Mouse (Mus musculus) liver, embryonic 11.5 days (tissue): Measurements from ENCODE around the gene Abr. TPM values are rescaled to one million over a fixed set of nuclear protein-coding genes. Genes with fewer than 3 reads are reported as not detected.

ENCODE experiments used
- ATAC-seq: fragments of 200-750 bp; cut with Nextera tagmentation; replicated peaks from 2 replicates; pipeline ENCODE4 v1.8.0; 2017; ENCODE audit warnings: moderate number of reproducible peaks, mild to moderate bottlenecking, moderate TSS enrichment, moderate library complexity; ENCODE audit not compliant: low FRiP score
- DNase-seq: peaks from one replicate; pipeline ENCODE4 v3.0.0-alpha.2; 2017; ENCODE audit warnings: low spot score
- H3K27ac ChIP-seq: fragments of 300-500 bp; sonication (generic); 2 replicates; pipeline ENCODE4 v1.5.1; 2014; ENCODE audit warnings: mild to moderate bottlenecking, low read depth, low read length, control low read depth
- H3K27me3 ChIP-seq: fragments of 300-500 bp; sonication (generic); replicated peaks from 2 replicates; pipeline ENCODE4 v1.6.1; 2014; ENCODE audit warnings: low read length, mixed read lengths; ENCODE audit not compliant: control insufficient read depth, insufficient read depth
- H3K36me3 ChIP-seq: fragments of 300-500 bp; sonication (generic); 2 replicates; pipeline ENCODE4 v1.6.1; 2014; ENCODE audit warnings: mild to moderate bottlenecking, low read length, moderate library complexity, mixed read lengths; ENCODE audit not compliant: control insufficient read depth, insufficient read depth
- H3K4me1 ChIP-seq: fragments of 300-500 bp; sonication (generic); replicated peaks from 2 replicates; pipeline ENCODE4 v1.6.1; 2014; ENCODE audit warnings: low read length, mixed read lengths; ENCODE audit not compliant: control insufficient read depth, insufficient read depth
- H3K4me2 ChIP-seq: fragments of 300-500 bp; sonication (generic); 2 replicates; pipeline ENCODE4 v1.6.1; 2014; ENCODE audit warnings: mild to moderate bottlenecking, control low read depth, moderate library complexity
- H3K4me3 ChIP-seq: fragments of 300-500 bp; sonication (generic); 2 replicates; pipeline ENCODE4 v1.5.1; 2014; ENCODE audit warnings: low read depth, low read length, control low read depth
- H3K9ac ChIP-seq: fragments of 300-500 bp; sonication (generic); 2 replicates; pipeline ENCODE4 v1.6.1; 2014; ENCODE audit warnings: low read depth, low read length, control low read depth
- H3K9me3 ChIP-seq: fragments of 300-500 bp; sonication (generic); 2 replicates; pipeline ENCODE4 v1.6.1; 2016; ENCODE audit warnings: low read length, inconsistent platforms, mixed read lengths; ENCODE audit not compliant: control insufficient read depth
- WGBS: fragments of 180-500 bp; shearing (Covaris S2); extraction: QIAGEN DNeasy Blood & Tissue Kit; methylation state at CpG from one replicate; pipeline ENCODE4 v1.1.7; 2014; 5-methylcytosine and 5-hydroxymethylcytosine counted together
- polyA plus RNA-seq: library from polyadenylated mRNA; unstranded; fragments of >200 nt; fragmentation: Nextera tagmentation; extraction: Ambion mirVana; gene quantifications from 2 replicates; pipeline ENCODE4 v1.2.1, GENCODE M21; 2014

Gene Abr
- polyA plus RNA-seq, 1 experiment from 2014 or later, result 11.6 TPM

GRCm38 (mm10) chr11:76499564-76499963 is 122.5 kb downstream of the Abr start:
- Histone ChIP-seq H3K4me1 (peaks cover 4% of the 10 kb centered on the region), H3K36me3 (no peaks in the 10 kb centered on the region), H3K9me3 (no peaks in the 10 kb centered on the region), H3K4me3 (no peak overlapping the region), H3K9ac (no peak overlapping the region), H3K27ac (no peak overlapping the region), H3K27me3 (peaks cover 6% of the 10 kb centered on the region), H3K4me2 (no peak overlapping the region)
- no peak for ATAC-seq
- no peak for DNase-seq
- 86% methylated on average over 7 of the region's 7 CpGs for WGBS

GRCm38 (mm10) chr11:76497769-76498152 is 124.4 kb downstream of the Abr start:
- H3K4me1 ChIP-seq, result peaks cover 11% of the 10 kb centered on the region
- 80% methylated on average over 4 of the region's 4 CpGs for WGBS
- no peaks in the 10 kb centered on the region for H3K9me3 ChIP-seq
- no peak overlapping the region for H3K9ac ChIP-seq
- no peak overlapping the region for H3K4me3 ChIP-seq
- no peaks in the 10 kb centered on the region for H3K36me3 ChIP-seq
- H3K27me3 ChIP-seq, result peaks cover 14% of the 10 kb centered on the region
- DNase-seq (no peak), ATAC-seq (no peak)
- H3K27ac ChIP-seq, result no peak overlapping the region
- H3K4me2 ChIP-seq, result no peak overlapping the region

- WGBS, result 72% methylated on average over 9 of the region's 9 CpGs
- Histone ChIP-seq H3K27me3 (peaks cover 14% of the 10 kb centered on the region), H3K4me1 (peaks cover 11% of the 10 kb centered on the region), H3K36me3 (no peaks in the 10 kb centered on the region), H3K4me2 (no peak overlapping the region), H3K9me3 (no peaks in the 10 kb centered on the region), H3K9ac (no peak overlapping the region), H3K4me3 (no peak overlapping the region), H3K27ac (no peak overlapping the region)
- no peak for DNase-seq
- no peak for ATAC-seq
Measured at GRCm38 (mm10) chr11:76497066-76497768, 124.9 kb downstream of the Abr start.

- Histone ChIP-seq H3K27me3 (peaks cover 14% of the 10 kb centered on the region), H3K4me2 (no peak overlapping the region), H3K4me3 (no peak overlapping the region), H3K36me3 (no peaks in the 10 kb centered on the region), H3K9me3 (no peaks in the 10 kb centered on the region), H3K4me1 (peaks cover 11% of the 10 kb centered on the region), H3K9ac (no peak overlapping the region), H3K27ac (no peak overlapping the region)
- ATAC-seq (0 out of 2 replicates have a peak, but pooled peaks have one; percentile 39), DNase-seq (peak; percentile 42)
- WGBS, result 70% methylated on average over 6 of the region's 6 CpGs
Measured at GRCm38 (mm10) chr11:76496086-76496771, 125.9 kb downstream of the Abr start.

GRCm38 (mm10) chr11:76495127-76496028 is 126.7 kb downstream of the Abr start:
- H3K36me3 ChIP-seq, result no peaks in the 10 kb centered on the region
- peak overlapping the region; percentile 69 for H3K9ac ChIP-seq
- H3K27ac ChIP-seq, result peak overlapping the region; percentile 84; the same call in 1 of the 2 replicates
- WGBS, result 22% methylated on average over 19 of the region's 19 CpGs
- ATAC-seq (0 out of 2 replicates have a peak, but pooled peaks have one; percentile 10), DNase-seq (peak; percentile 41)
- no peaks in the 10 kb centered on the region for H3K9me3 ChIP-seq
- H3K27me3 ChIP-seq, result peaks cover 17% of the 10 kb centered on the region
- H3K4me3 ChIP-seq, result peak overlapping the region; percentile 63
- H3K4me2 ChIP-seq, result peak overlapping the region; percentile 85
- peaks cover 14% of the 10 kb centered on the region for H3K4me1 ChIP-seq

GRCm38 (mm10) chr11:76494360-76495126 is 127.6 kb downstream of the Abr start:
- H3K36me3 ChIP-seq, result no peaks in the 10 kb centered on the region
- H3K4me3 ChIP-seq, result peak overlapping the region; percentile 63
- ATAC-seq (peak; percentile 39), DNase-seq (peak; percentile 79)
- H3K9me3 ChIP-seq, result no peaks in the 10 kb centered on the region
- H3K27me3 ChIP-seq, result peaks cover 17% of the 10 kb centered on the region
- peak overlapping the region; percentile 84 for H3K27ac ChIP-seq
- peak overlapping the region; percentile 85 for H3K4me2 ChIP-seq
- H3K9ac ChIP-seq, result peak overlapping the region; percentile 69
- under 1% methylated on average over 63 of the region's 67 CpGs for WGBS
- peaks cover 16% of the 10 kb centered on the region for H3K4me1 ChIP-seq

- H3K36me3 ChIP-seq, result no peaks in the 10 kb centered on the region
- H3K4me2 ChIP-seq, result peak overlapping the region; percentile 85
- H3K4me3 ChIP-seq, result peak overlapping the region; percentile 63
- WGBS, result 11% methylated on average over 6 of the region's 6 CpGs
- ATAC-seq, result no peak
- H3K27ac ChIP-seq, result peak overlapping the region; percentile 84
- DNase-seq, result no peak
- H3K4me1 ChIP-seq, result peaks cover 16% of the 10 kb centered on the region
- no peaks in the 10 kb centered on the region for H3K9me3 ChIP-seq
- H3K27me3 ChIP-seq, result peaks cover 17% of the 10 kb centered on the region
- H3K9ac ChIP-seq, result peak overlapping the region; percentile 69
Measured at GRCm38 (mm10) chr11:76493811-76494274, 128.3 kb downstream of the Abr start.

GRCm38 (mm10) chr11:76493167-76493566 is 128.9 kb downstream of the Abr start:
- Histone ChIP-seq H3K4me1 (peaks cover 16% of the 10 kb centered on the region), H3K4me2 (peak overlapping the region; percentile 85), H3K27me3 (peaks cover 17% of the 10 kb centered on the region), H3K4me3 (0 out of 2 replicates have a peak overlapping the region, but pooled peaks have one; percentile 63), H3K9ac (no peak overlapping the region), H3K27ac (no peak overlapping the region), H3K9me3 (no peaks in the 10 kb centered on the region), H3K36me3 (no peaks in the 10 kb centered on the region)
- WGBS, result 71% methylated on average over 4 of the region's 4 CpGs
- no peak for DNase-seq
- ATAC-seq, result no peak
